Mouse (Mus musculus): ENCODE measurements at regions not wholly inside any gene's neighbourhood (a gene's known extent, or its start where the extent isn't known, plus 50 kb on each side); places are given as distances from the start of the nearest gene placed in this dataset.

GRCm38 (mm10) chr2:50796087-50796486 lies 352.8 kb downstream of the Rnd3 start:
- Histone ChIP-seq H3K27ac (replicated peaks) (no peak overlapping the region), H3K9me3 (peaks cover 5% of the 10 kb centered on the region), H3K36me3 (no peaks in the 10 kb centered on the region), H3K27me3 (no peaks in the 10 kb centered on the region), H3K4me1 (replicated peaks) (peaks cover 3% of the 10 kb centered on the region), H3K9ac (no peak overlapping the region), H3K4me3 (no peak overlapping the region), H3K4me2 (no peak overlapping the region)
- 70% methylated on average over 3 of the region's 3 CpGs for WGBS
- no peak for ATAC-seq (ENCODE audit: low read depth)

GRCm38 (mm10) chr2:50793616-50794015 lies 355.3 kb downstream of the Rnd3 start:
- Histone ChIP-seq H3K9ac (no peak overlapping the region), H3K4me3 (no peak overlapping the region), H3K9me3 (peaks cover 8% of the 10 kb centered on the region), H3K36me3 (no peaks in the 10 kb centered on the region), H3K27me3 (no peaks in the 10 kb centered on the region), H3K4me1 (replicated peaks) (peaks cover 3% of the 10 kb centered on the region), H3K27ac (replicated peaks) (no peak overlapping the region), H3K4me2 (no peak overlapping the region)
- ATAC-seq (ENCODE audit: low read depth): no peak
- 76% methylated on average over 2 of the region's 2 CpGs for WGBS

GRCm38 (mm10) chr2:50793067-50793466 lies 355.8 kb downstream of the Rnd3 start:
- Histone ChIP-seq H3K27ac (replicated peaks) (no peak overlapping the region), H3K27me3 (no peaks in the 10 kb centered on the region), H3K4me3 (no peak overlapping the region), H3K9me3 (peaks cover 8% of the 10 kb centered on the region), H3K4me1 (replicated peaks) (peaks cover 3% of the 10 kb centered on the region), H3K36me3 (no peaks in the 10 kb centered on the region), H3K9ac (no peak overlapping the region), H3K4me2 (no peak overlapping the region)
- 30% methylated on average over 1 of the region's 1 CpGs for WGBS
- peak; percentile 81 for ATAC-seq (ENCODE audit: low read depth)

- Histone ChIP-seq H3K4me2 (no peak overlapping the region), H3K4me3 (no peak overlapping the region), H3K27me3 (no peaks in the 10 kb centered on the region), H3K9me3 (peaks cover 8% of the 10 kb centered on the region), H3K27ac (replicated peaks) (no peak overlapping the region), H3K4me1 (replicated peaks) (peaks cover 3% of the 10 kb centered on the region), H3K36me3 (no peaks in the 10 kb centered on the region), H3K9ac (no peak overlapping the region)
- ATAC-seq (ENCODE audit: low read depth): no peak
- WGBS: 74% methylated on average over 4 of the region's 4 CpGs
Measured at GRCm38 (mm10) chr2:50789051-50789651, 359.8 kb downstream of the Rnd3 start.

- Histone ChIP-seq H3K4me1 (replicated peaks) (no peaks in the 10 kb centered on the region), H3K4me2 (no peak overlapping the region), H3K27ac (replicated peaks) (no peak overlapping the region), H3K36me3 (no peaks in the 10 kb centered on the region), H3K9me3 (no peaks in the 10 kb centered on the region), H3K9ac (no peak overlapping the region), H3K4me3 (no peak overlapping the region), H3K27me3 (no peaks in the 10 kb centered on the region)
- ATAC-seq (ENCODE audit: low read depth): no peak
- 82% methylated on average over 8 of the region's 8 CpGs for WGBS
Measured at GRCm38 (mm10) chr2:50772101-50772500, 376.8 kb downstream of the Rnd3 start.

- peaks cover 6% of the 10 kb centered on the region for H3K4me1 ChIP-seq (replicated peaks)
- no peak for ATAC-seq (ENCODE audit: low read depth)
- H3K9ac ChIP-seq: no peak overlapping the region
- no peak overlapping the region for H3K4me2 ChIP-seq
- WGBS: 94% methylated on average over 2 of the region's 2 CpGs
- no peaks in the 10 kb centered on the region for H3K36me3 ChIP-seq
- H3K9me3 ChIP-seq: no peaks in the 10 kb centered on the region
- no peak overlapping the region for H3K4me3 ChIP-seq
- H3K27me3 ChIP-seq: no peaks in the 10 kb centered on the region
- H3K27ac ChIP-seq (replicated peaks): no peak overlapping the region
Measured at GRCm38 (mm10) chr2:50759016-50759415, 389.9 kb downstream of the Rnd3 start.

GRCm38 (mm10) chr2:50757837-50758541 lies 390.9 kb downstream of the Rnd3 start:
- WGBS: 92% methylated on average over 21 of the region's 21 CpGs

GRCm38 (mm10) chr2:50755616-50756450 lies 393.1 kb downstream of the Rnd3 start:
- H3K4me1 ChIP-seq (replicated peaks): peaks cover 18% of the 10 kb centered on the region
- H3K27ac ChIP-seq (replicated peaks): no peak overlapping the region
- no peaks in the 10 kb centered on the region for H3K36me3 ChIP-seq
- peak; percentile 59; the same call in 1 of the 2 replicates for ATAC-seq (ENCODE audit: low read depth)
- no peaks in the 10 kb centered on the region for H3K27me3 ChIP-seq
- WGBS: 18% methylated on average over 9 of the region's 9 CpGs
- H3K9me3 ChIP-seq: no peaks in the 10 kb centered on the region
- H3K4me2 ChIP-seq: no peak overlapping the region
- no peak overlapping the region for H3K4me3 ChIP-seq
- no peak overlapping the region for H3K9ac ChIP-seq

More at GRCm38 (mm10) chr2:50757837-50758541, 390.9 kb downstream of the Rnd3 start:
- Histone ChIP-seq H3K9ac (no peak overlapping the region), H3K4me2 (no peak overlapping the region), H3K4me1 (replicated peaks) (peaks cover 6% of the 10 kb centered on the region), H3K36me3 (no peaks in the 10 kb centered on the region), H3K27ac (replicated peaks) (no peak overlapping the region), H3K9me3 (no peaks in the 10 kb centered on the region), H3K27me3 (no peaks in the 10 kb centered on the region), H3K4me3 (no peak overlapping the region)
- ATAC-seq (ENCODE audit: low read depth): no peak

GRCm38 (mm10) chr2:50755160-50755559 lies 393.8 kb downstream of the Rnd3 start:
- no peak overlapping the region for H3K27ac ChIP-seq (replicated peaks)
- no peak overlapping the region for H3K4me3 ChIP-seq
- 42% methylated on average over 6 of the region's 6 CpGs for WGBS
- H3K9me3 ChIP-seq: no peaks in the 10 kb centered on the region
- H3K4me1 ChIP-seq (replicated peaks): peaks cover 18% of the 10 kb centered on the region
- no peak overlapping the region for H3K9ac ChIP-seq
- no peak for ATAC-seq (ENCODE audit: low read depth)
- H3K27me3 ChIP-seq: no peaks in the 10 kb centered on the region
- H3K4me2 ChIP-seq: no peak overlapping the region
- no peaks in the 10 kb centered on the region for H3K36me3 ChIP-seq

GRCm38 (mm10) chr2:50752408-50752807 lies 396.5 kb downstream of the Rnd3 start:
- Histone ChIP-seq H3K4me1 (replicated peaks) (peaks cover 18% of the 10 kb centered on the region), H3K9ac (no peak overlapping the region), H3K27me3 (no peaks in the 10 kb centered on the region), H3K4me3 (no peak overlapping the region), H3K9me3 (no peaks in the 10 kb centered on the region), H3K36me3 (no peaks in the 10 kb centered on the region), H3K4me2 (no peak overlapping the region), H3K27ac (replicated peaks) (no peak overlapping the region)
- 74% methylated on average over 9 of the region's 9 CpGs for WGBS
- ATAC-seq (ENCODE audit: low read depth): no peak

GRCm38 (mm10) chr2:50750799-50751198 lies 398.1 kb downstream of the Rnd3 start:
- Histone ChIP-seq H3K4me3 (no peak overlapping the region), H3K4me2 (no peak overlapping the region), H3K4me1 (replicated peaks) (peaks cover 11% of the 10 kb centered on the region), H3K27ac (replicated peaks) (no peak overlapping the region), H3K36me3 (no peaks in the 10 kb centered on the region), H3K9ac (no peak overlapping the region), H3K9me3 (no peaks in the 10 kb centered on the region), H3K27me3 (no peaks in the 10 kb centered on the region)
- no peak for ATAC-seq (ENCODE audit: low read depth)
- 78% methylated on average over 5 of the region's 5 CpGs for WGBS

GRCm38 (mm10) chr2:50744625-50745214 lies 404.2 kb downstream of the Rnd3 start:
- Histone ChIP-seq H3K36me3 (no peaks in the 10 kb centered on the region), H3K4me1 (replicated peaks) (peaks cover 11% of the 10 kb centered on the region; the same call in 1 of the 2 replicates), H3K9me3 (no peaks in the 10 kb centered on the region), H3K4me2 (no peak overlapping the region), H3K27ac (replicated peaks) (no peak overlapping the region), H3K27me3 (no peaks in the 10 kb centered on the region), H3K9ac (no peak overlapping the region), H3K4me3 (no peak overlapping the region)
- 33% methylated on average over 13 of the region's 13 CpGs for WGBS
- ATAC-seq (ENCODE audit: low read depth): peak; percentile 72; the same call in 1 of the 2 replicates

Data from neural tube, embryonic 13.5 days (tissue).